Mouse (Mus musculus): ENCODE measurements at regions not wholly inside any gene's neighbourhood (a gene's known extent, or its start where the extent isn't known, plus 50 kb on each side); places are given as distances from the start of the nearest gene placed in this dataset.

GRCm38 (mm10) chr7:72753053-72753559, 446.7 kb upstream of the Mctp2 start:
- Histone ChIP-seq H3K27ac (ENCODE audit: insufficient read depth, low read depth, low read length) (no peak overlapping the region), H3K4me1 (ENCODE audit: control insufficient read depth, insufficient read depth, low read length) (no peaks in the 10 kb centered on the region), H3K4me3 (ENCODE audit: insufficient read depth, low read length) (no peak overlapping the region)
- TF ChIP-seq POLR2A (IDR thresholded peaks at IDR 0.05; ENCODE audit: borderline replicate concordance, low read depth, low read length) (no peak), CTCF (IDR thresholded peaks at IDR 0.05; ENCODE audit: low read depth, low read length) (no peak)

- no peak overlapping the region for H3K27ac ChIP-seq (ENCODE audit: insufficient read depth, low read depth, low read length)
- no peaks in the 10 kb centered on the region for H3K4me1 ChIP-seq (ENCODE audit: control insufficient read depth, insufficient read depth, low read length)
- H3K4me3 ChIP-seq (ENCODE audit: insufficient read depth, low read length), result no peak overlapping the region
- TF ChIP-seq POLR2A (IDR thresholded peaks at IDR 0.05; ENCODE audit: borderline replicate concordance, low read depth, low read length) (no peak), CTCF (IDR thresholded peaks at IDR 0.05; ENCODE audit: low read depth, low read length) (no peak)
These were observed 456.3 kb upstream of the Mctp2 start for GRCm38 (mm10) chr7:72762711-72763110.

GRCm38 (mm10) chr7:72768705-72769104, 462.3 kb upstream of the Mctp2 start:
- H3K27ac ChIP-seq (ENCODE audit: insufficient read depth, low read depth, low read length), result no peak overlapping the region
- H3K4me3 ChIP-seq (ENCODE audit: insufficient read depth, low read length), result no peak overlapping the region
- H3K4me1 ChIP-seq (ENCODE audit: control insufficient read depth, insufficient read depth, low read length), result no peaks in the 10 kb centered on the region
- no peak for TF ChIP-seq POLR2A (IDR thresholded peaks at IDR 0.05; ENCODE audit: borderline replicate concordance, low read depth, low read length)
- TF ChIP-seq CTCF (IDR thresholded peaks at IDR 0.05; ENCODE audit: low read depth, low read length), result no peak

- no peak overlapping the region for H3K27ac ChIP-seq (ENCODE audit: insufficient read depth, low read depth, low read length)
- H3K4me3 ChIP-seq (ENCODE audit: insufficient read depth, low read length), result no peak overlapping the region
- no peaks in the 10 kb centered on the region for H3K4me1 ChIP-seq (ENCODE audit: control insufficient read depth, insufficient read depth, low read length)
- no peak for TF ChIP-seq CTCF (IDR thresholded peaks at IDR 0.05; ENCODE audit: low read depth, low read length)
These were observed 467.8 kb upstream of the Mctp2 start for GRCm38 (mm10) chr7:72774031-72774770.

- Histone ChIP-seq H3K4me3 (ENCODE audit: insufficient read depth, low read length) (no peak overlapping the region), H3K4me1 (ENCODE audit: control insufficient read depth, insufficient read depth, low read length) (no peaks in the 10 kb centered on the region), H3K27ac (ENCODE audit: insufficient read depth, low read depth, low read length) (no peak overlapping the region)
- TF ChIP-seq POLR2A (IDR thresholded peaks at IDR 0.05; ENCODE audit: borderline replicate concordance, low read depth, low read length) (no peak), CTCF (IDR thresholded peaks at IDR 0.05; ENCODE audit: low read depth, low read length) (no peak)
These were observed 468.3 kb upstream of the Mctp2 start for GRCm38 (mm10) chr7:72774771-72775119.

GRCm38 (mm10) chr7:72787306-72787705, 480.9 kb upstream of the Mctp2 start:
- H3K4me1 ChIP-seq (ENCODE audit: control insufficient read depth, insufficient read depth, low read length), result no peaks in the 10 kb centered on the region
- TF ChIP-seq CTCF (IDR thresholded peaks at IDR 0.05; ENCODE audit: low read depth, low read length), result no peak
- no peak for TF ChIP-seq POLR2A (IDR thresholded peaks at IDR 0.05; ENCODE audit: borderline replicate concordance, low read depth, low read length)
- no peak overlapping the region for H3K4me3 ChIP-seq (ENCODE audit: insufficient read depth, low read length)
- H3K27ac ChIP-seq (ENCODE audit: insufficient read depth, low read depth, low read length), result no peak overlapping the region

GRCm38 (mm10) chr7:72788261-72788660, 481.9 kb upstream of the Mctp2 start:
- Histone ChIP-seq H3K4me3 (ENCODE audit: insufficient read depth, low read length) (no peak overlapping the region), H3K27ac (ENCODE audit: insufficient read depth, low read depth, low read length) (no peak overlapping the region), H3K4me1 (ENCODE audit: control insufficient read depth, insufficient read depth, low read length) (no peaks in the 10 kb centered on the region)
- TF ChIP-seq CTCF (IDR thresholded peaks at IDR 0.05; ENCODE audit: low read depth, low read length) (no peak), POLR2A (IDR thresholded peaks at IDR 0.05; ENCODE audit: borderline replicate concordance, low read depth, low read length) (no peak)

GRCm38 (mm10) chr7:72822142-72822541, 515.7 kb upstream of the Mctp2 start:
- H3K4me1 ChIP-seq (ENCODE audit: control insufficient read depth, insufficient read depth, low read length), result no peaks in the 10 kb centered on the region
- no peak for TF ChIP-seq POLR2A (IDR thresholded peaks at IDR 0.05; ENCODE audit: borderline replicate concordance, low read depth, low read length)
- TF ChIP-seq CTCF (IDR thresholded peaks at IDR 0.05; ENCODE audit: low read depth, low read length), result no peak
- H3K27ac ChIP-seq (ENCODE audit: insufficient read depth, low read depth, low read length), result no peak overlapping the region
- H3K4me3 ChIP-seq (ENCODE audit: insufficient read depth, low read length), result no peak overlapping the region

- H3K27ac ChIP-seq (ENCODE audit: insufficient read depth, low read depth, low read length), result no peak overlapping the region
- no peaks in the 10 kb centered on the region for H3K4me1 ChIP-seq (ENCODE audit: control insufficient read depth, insufficient read depth, low read length)
- TF ChIP-seq CTCF (IDR thresholded peaks at IDR 0.05; ENCODE audit: low read depth, low read length) (no peak), POLR2A (IDR thresholded peaks at IDR 0.05; ENCODE audit: borderline replicate concordance, low read depth, low read length) (no peak)
- H3K4me3 ChIP-seq (ENCODE audit: insufficient read depth, low read length), result no peak overlapping the region
These were observed 520.2 kb upstream of the Mctp2 start for GRCm38 (mm10) chr7:72826597-72826996.

- no peak overlapping the region for H3K4me3 ChIP-seq (ENCODE audit: insufficient read depth, low read length)
- H3K4me1 ChIP-seq (ENCODE audit: control insufficient read depth, insufficient read depth, low read length), result no peaks in the 10 kb centered on the region
- TF ChIP-seq CTCF (IDR thresholded peaks at IDR 0.05; ENCODE audit: low read depth, low read length) (no peak), POLR2A (IDR thresholded peaks at IDR 0.05; ENCODE audit: borderline replicate concordance, low read depth, low read length) (no peak)
- H3K27ac ChIP-seq (ENCODE audit: insufficient read depth, low read depth, low read length), result no peak overlapping the region
These were observed 529.0 kb upstream of the Mctp2 start for GRCm38 (mm10) chr7:72835423-72835822.
